20 mouse cellular contexts compared by ENCODE assay signal in genomic region chr6:5812076-5812475, GRCm38 (mm10).
A peak's percentile ranks its signal among the peaks of the same experiment; 100 is the strongest.
DNase-seq lines count a peak whose midpoint lies in the region.
"Had no signal": no experiment of that assay in that cellular context is flagged by ENCODE, and none has a peak within 500 bp of the region (broad histone marks: within the 10 kb centered on the region; RNA-seq: fewer than 3 reads in every experiment).

No protein-coding gene starts in this region.

- DNase-seq in ES-CJ7 (ENCODE audit: low read depth, low spot score) (peak; percentile 47), R1 (ENCODE audit: low read depth, low spot score) (peak; percentile 71), ZHBTc4 (ENCODE audit: low read depth, low spot score) (peak; percentile 58)
- DNase-seq in Muller cell, postnatal 12 days (ENCODE audit: inconsistent ontology term) = no peak
- DNase-seq in kidney, postnatal 14 days = no peak
- no peak for DNase-seq in left cerebral cortex, adult 18-20 months (ENCODE audit: low spot score in 2 of 2)
- DNase-seq: adrenal gland, adult 2 months; adrenal gland, adult 8-10 months; adrenal gland, postnatal 10 days; adrenal gland, postnatal 14 days; adrenal gland, postnatal 25 days; adrenal gland, postnatal 36 days; B cell, adult 2 months; cerebellum, adult 11 months; cerebellum, adult 11-12 months; cerebellum, adult 18-20 months; cerebellum, adult 2 months; cerebellum, adult 8-10 months; cerebellum, adult 9-10 months; cerebellum, adult 9-11 months had no signal

Comparison
In these comparisons a context has a peak if more than half of its experiments do, and no peak if none do; other contexts are left out.
1. DNase-seq: peak in ES-CJ7 (single experiment), R1 (single experiment) and ZHBTc4 (single experiment); none in Muller cell, postnatal 12 days (single experiment), kidney, postnatal 14 days (single experiment) and left cerebral cortex, adult 18-20 months (0 of 2).